Mouse (Mus musculus): Measurements from ENCODE around the gene Irgm2. TPM values are rescaled to one million over a fixed set of nuclear protein-coding genes. Genes with fewer than 3 reads are reported as not detected.
A peak's percentile ranks its signal among the peaks of the same experiment; 100 is the strongest.
"Not testable (repeated sequence)": the region's sequence is repeated elsewhere in the genome, so short reads cannot be mapped to it uniquely, and the experiment has no call there.

Irgm2 gene
- polyA plus RNA-seq, 1 experiment, result 44.4 TPM

DNA sequence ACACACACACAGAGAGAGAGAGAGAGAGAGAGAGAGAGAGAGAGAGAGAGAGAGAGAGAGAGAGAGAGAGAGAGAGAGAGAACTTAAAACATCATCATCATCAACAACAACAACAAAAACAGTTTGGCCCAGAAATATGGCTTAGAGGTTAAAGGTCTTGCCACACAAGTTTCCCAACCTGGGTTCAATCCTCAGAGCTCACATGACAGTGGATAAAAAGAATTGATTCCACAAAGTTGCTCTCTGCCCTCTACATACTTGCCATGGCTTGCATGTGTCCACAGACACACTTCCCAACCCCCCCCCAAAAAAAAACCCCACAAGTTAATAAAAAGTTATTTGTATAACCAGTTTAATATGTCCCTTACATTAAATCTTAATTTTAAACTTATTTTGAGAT lies 27.0 kb downstream of the Irgm2 start:
- TF ChIP-seq CTCF (IDR thresholded peaks at IDR 0.05; ENCODE audit: low read depth, low read length) (no peak), POLR2A (IDR thresholded peaks at IDR 0.05; ENCODE audit: borderline replicate concordance, low read depth, low read length) (no peak)
- H3K27ac ChIP-seq (ENCODE audit: insufficient read depth, low read depth, low read length), result no peak overlapping the region
- H3K4me3 ChIP-seq (ENCODE audit: insufficient read depth, low read length), result no peak overlapping the region
- peaks cover 15% of the 10 kb centered on the region for H3K4me1 ChIP-seq (ENCODE audit: control insufficient read depth, insufficient read depth, low read length)

DNA sequence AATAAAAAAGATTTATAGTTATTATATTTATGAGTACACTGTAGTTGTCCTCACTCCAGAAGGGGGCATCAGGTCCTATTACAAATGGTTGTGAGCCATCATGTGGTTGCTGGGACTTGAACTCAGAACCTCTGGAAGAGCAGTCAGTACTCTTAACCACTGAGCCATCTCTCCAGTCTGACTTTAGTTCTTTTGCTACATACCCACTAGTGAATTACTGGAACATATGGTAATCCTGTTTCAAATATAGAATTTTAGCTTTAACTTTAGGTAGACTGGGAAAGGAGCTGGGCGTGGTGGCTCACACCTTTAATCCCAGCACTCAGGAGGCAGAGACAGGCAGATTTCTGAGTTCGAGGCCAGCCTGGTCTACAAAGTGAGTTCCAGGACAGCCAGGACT lies 28.6 kb downstream of the Irgm2 start:
- not testable (repeated sequence) for H3K4me3 ChIP-seq (ENCODE audit: insufficient read depth, low read length); H3K27ac ChIP-seq (ENCODE audit: insufficient read depth, low read depth, low read length)
- peaks cover 15% of the 10 kb centered on the region for H3K4me1 ChIP-seq (ENCODE audit: control insufficient read depth, insufficient read depth, low read length)

DNA sequence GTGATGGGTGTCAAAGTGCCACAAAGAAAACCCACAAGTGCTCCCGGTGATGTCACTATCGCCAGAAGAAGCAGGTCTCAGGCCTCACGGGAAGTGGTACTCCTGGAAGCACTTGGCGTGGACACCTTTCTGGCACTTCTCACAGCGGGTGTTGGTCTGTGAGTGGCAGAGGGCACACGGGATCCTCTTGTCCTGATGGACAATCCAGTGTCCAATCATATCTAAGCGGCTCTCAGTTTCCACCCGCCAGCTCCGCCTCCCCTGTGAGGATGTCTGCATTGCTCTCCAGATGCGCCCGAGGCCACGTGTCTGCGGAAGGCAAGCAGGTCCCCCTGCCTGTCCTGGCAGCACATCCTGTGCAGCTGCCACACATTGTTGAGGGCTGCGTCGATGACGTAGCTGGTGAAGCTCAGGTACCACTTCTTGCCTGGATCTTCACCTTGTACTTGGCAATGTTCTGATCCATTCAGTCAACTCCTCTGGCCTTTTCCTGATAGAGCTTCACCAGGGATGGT lies 31.0 kb downstream of the Irgm2 start:
- Histone ChIP-seq H3K4me3 (ENCODE audit: insufficient read depth, low read length) (no peak overlapping the region), H3K4me1 (ENCODE audit: control insufficient read depth, insufficient read depth, low read length) (peaks cover under 1% of the 10 kb centered on the region; the same call in 1 of the 2 replicates), H3K27ac (ENCODE audit: insufficient read depth, low read depth, low read length) (no peak overlapping the region)
- TF ChIP-seq CTCF (IDR thresholded peaks at IDR 0.05; ENCODE audit: low read depth, low read length), result no peak
- TF ChIP-seq POLR2A (IDR thresholded peaks at IDR 0.05; ENCODE audit: borderline replicate concordance, low read depth, low read length), result no peak

DNA sequence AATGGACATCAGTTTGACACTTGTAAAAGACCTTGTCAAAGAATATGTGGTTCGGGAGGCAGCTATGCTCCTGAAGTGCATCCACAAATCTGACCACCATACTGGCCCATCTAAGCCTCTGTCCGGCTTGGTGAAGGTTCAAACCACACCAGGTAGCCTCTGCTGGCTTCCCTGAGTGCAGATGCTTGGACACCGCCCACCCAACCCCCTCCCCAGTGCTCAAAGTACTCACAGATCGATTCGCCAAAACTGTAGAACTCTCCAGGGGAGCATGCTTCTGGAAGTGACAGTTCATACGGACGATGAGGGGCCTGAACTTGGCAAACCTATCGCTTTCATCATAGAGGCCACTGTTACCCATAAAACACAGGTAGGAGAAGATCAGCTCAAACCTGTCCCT lies 31.7 kb downstream of the Irgm2 start:
- Histone ChIP-seq H3K4me3 (ENCODE audit: insufficient read depth, low read length) (no peak overlapping the region), H3K27ac (ENCODE audit: insufficient read depth, low read depth, low read length) (no peak overlapping the region), H3K4me1 (ENCODE audit: control insufficient read depth, insufficient read depth, low read length) (no peaks in the 10 kb centered on the region)
- TF ChIP-seq POLR2A (IDR thresholded peaks at IDR 0.05; ENCODE audit: borderline replicate concordance, low read depth, low read length) (no peak), CTCF (IDR thresholded peaks at IDR 0.05; ENCODE audit: low read depth, low read length) (no peak)

DNA sequence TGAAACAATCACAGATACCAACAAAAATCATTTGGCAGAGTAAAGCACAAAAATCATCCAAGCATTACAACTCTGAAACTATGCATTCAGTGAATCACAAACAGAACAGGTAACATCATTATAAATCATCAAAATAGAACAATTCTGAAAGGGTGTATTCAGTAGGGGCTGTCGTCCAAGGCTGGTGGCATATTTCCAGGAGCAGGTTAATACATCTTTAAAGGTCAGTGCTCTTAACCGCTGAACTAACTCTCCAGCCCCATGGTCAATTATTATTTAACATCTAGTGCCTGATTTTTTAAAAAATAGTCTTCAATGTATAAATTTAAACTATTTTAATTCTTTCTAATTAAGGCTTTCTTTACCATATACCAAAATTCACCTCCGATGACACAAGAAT lies 35.1 kb downstream of the Irgm2 start:
- H3K4me3 ChIP-seq (ENCODE audit: insufficient read depth, low read length); H3K4me1 ChIP-seq (ENCODE audit: control insufficient read depth, insufficient read depth, low read length); H3K27ac ChIP-seq (ENCODE audit: insufficient read depth, low read depth, low read length): not testable (repeated sequence)

DNA sequence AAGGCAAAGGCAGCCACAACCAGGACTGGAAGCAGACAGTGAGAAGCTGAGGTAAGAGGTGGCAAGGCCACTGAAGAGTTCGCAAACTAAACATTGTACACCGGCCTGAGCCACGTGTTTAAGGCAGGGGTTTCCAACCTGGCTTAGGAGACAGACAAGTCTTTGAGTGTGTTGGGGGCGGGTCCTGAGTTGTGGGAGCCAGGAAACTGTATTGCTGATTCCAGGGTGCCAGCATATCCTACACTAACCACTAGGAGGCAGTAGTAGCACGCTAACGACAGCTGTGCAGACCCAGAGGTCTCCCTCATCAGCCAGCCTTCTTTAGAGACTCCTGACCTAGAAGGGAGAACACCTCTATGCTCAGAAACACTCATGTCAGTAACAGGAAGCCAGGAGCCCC lies 35.7 kb downstream of the Irgm2 start:
- Histone ChIP-seq H3K4me3 (ENCODE audit: insufficient read depth, low read length) (no peak overlapping the region), H3K4me1 (ENCODE audit: control insufficient read depth, insufficient read depth, low read length) (no peaks in the 10 kb centered on the region), H3K27ac (ENCODE audit: insufficient read depth, low read depth, low read length) (no peak overlapping the region)
- TF ChIP-seq POLR2A (IDR thresholded peaks at IDR 0.05; ENCODE audit: borderline replicate concordance, low read depth, low read length) (no peak), CTCF (IDR thresholded peaks at IDR 0.05; ENCODE audit: low read depth, low read length) (peak; percentile 64; the same call in 1 of the 2 replicates)

DNA sequence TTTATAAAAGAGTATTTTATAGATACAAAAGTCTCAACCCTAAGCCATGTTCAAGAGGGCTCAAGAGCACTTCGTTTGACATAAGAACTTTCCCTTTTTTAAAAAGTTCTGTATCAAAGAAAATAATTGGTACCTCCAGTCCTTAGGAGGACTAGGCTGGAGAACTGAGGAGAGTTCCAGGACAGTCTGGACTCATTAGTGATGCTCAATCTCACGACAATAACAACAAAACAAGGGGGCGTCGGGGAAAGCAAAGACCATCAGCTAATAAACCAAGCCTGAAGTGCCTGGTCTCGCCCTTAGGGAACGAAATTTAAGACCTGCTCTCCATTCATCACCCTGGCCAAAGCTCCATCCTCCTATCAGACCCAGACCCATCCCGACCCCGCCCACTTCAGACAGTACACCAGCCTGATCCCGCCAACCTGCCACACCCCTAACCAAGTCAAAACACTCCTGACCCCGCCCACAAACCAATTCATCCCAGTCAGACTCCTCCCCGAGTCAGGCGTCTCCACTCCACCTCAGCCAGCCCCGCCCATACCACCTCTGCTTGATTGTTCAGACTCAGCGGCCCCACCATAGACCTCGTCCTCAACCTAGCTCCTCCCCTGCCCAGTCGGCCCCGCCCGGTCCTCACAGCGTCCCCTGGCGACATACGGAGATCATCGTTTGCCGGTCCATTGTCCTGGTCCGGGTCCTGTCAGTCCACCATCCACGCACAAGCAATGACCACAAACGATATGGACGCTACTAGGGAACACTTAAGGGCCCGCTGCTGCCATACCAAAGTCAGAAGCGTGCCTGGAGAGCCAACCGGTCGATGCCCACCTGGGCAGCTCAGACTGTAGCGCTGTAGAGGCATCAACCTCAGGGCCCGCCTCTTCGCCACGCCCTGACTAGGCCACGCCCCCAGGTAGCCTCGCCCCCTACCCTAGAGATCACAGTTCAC lies 39.7 kb downstream of the Irgm2 start:
- H3K4me3 ChIP-seq (ENCODE audit: insufficient read depth, low read length), result peak overlapping the region; percentile 43
- no peak overlapping the region for H3K27ac ChIP-seq (ENCODE audit: insufficient read depth, low read depth, low read length)
- TF ChIP-seq POLR2A (IDR thresholded peaks at IDR 0.05; ENCODE audit: borderline replicate concordance, low read depth, low read length) (no peak), CTCF (IDR thresholded peaks at IDR 0.05; ENCODE audit: low read depth, low read length) (no peak)

DNA sequence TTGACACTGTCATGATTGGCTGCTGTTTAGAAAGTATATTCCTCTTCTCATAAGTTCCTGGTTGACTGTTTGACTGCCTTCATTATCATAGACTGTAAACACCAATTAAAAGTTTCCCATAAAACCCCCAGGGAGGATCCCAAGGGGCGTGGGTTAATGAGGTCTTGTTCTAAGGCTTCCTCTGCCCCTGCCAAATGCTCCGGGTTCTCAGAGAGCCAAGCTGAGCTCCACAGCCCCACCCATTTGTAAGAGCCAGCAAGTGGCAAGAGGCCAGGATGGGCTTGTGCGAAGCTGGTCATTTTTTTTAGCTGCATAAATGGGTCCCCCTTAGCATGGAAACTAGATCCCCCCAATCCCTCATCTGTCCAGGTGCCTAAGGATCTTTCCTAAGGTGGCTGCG lies 47.9 kb downstream of the Irgm2 start:
- H3K4me3 ChIP-seq (ENCODE audit: insufficient read depth, low read length), result no peak overlapping the region
- TF ChIP-seq CTCF (IDR thresholded peaks at IDR 0.05; ENCODE audit: low read depth, low read length) (no peak), POLR2A (IDR thresholded peaks at IDR 0.05; ENCODE audit: borderline replicate concordance, low read depth, low read length) (no peak)
- no peak overlapping the region for H3K27ac ChIP-seq (ENCODE audit: insufficient read depth, low read depth, low read length)
- H3K4me1 ChIP-seq (ENCODE audit: control insufficient read depth, insufficient read depth, low read length), result no peaks in the 10 kb centered on the region

More for the DNA sequence above, 39.7 kb downstream of the Irgm2 start:
- H3K4me1 ChIP-seq (ENCODE audit: control insufficient read depth, insufficient read depth, low read length), result no peaks in the 10 kb centered on the region

DNA sequence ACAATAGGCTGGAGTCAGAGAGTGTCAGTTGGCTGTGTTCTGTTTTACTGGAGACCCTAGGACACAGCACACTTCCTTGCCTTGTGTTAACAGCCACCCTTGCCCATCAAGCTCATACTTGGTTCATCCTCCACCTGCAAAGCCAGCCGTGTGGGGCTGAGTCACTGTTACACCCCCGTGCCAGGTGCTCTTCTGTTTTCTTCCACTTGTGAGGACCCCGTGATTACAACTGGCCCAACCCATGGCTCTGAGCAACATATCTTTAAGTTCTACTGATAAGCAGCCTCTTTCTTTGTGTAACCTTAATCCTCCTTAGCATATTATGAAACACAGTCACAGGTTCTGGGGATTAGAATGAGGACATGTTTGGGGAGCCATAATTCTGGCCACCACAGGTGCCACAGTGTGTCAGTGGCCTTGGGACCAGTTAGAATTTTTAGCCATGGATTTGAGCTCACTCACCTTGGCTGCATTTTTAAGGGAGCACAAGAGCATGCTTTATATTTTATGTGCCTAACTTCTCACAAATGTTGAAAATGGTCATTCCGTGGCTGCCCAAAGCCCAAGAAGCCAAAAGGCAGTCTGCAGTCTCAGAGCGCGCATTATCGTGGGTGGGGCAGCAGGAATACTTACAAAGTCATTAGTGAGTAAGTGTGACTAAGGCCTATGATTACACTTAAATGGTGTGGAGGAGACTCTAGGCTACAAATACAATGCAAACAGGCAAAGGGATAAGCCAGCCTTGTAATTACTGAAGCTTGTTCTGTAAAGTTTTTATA lies 50.0 kb downstream of the Irgm2 start:
- TF ChIP-seq POLR2A (IDR thresholded peaks at IDR 0.05; ENCODE audit: borderline replicate concordance, low read depth, low read length), result no peak
- TF ChIP-seq CTCF (IDR thresholded peaks at IDR 0.05; ENCODE audit: low read depth, low read length), result no peak
- Histone ChIP-seq H3K4me1 (ENCODE audit: control insufficient read depth, insufficient read depth, low read length) (no peaks in the 10 kb centered on the region), H3K4me3 (ENCODE audit: insufficient read depth, low read length) (no peak overlapping the region), H3K27ac (ENCODE audit: insufficient read depth, low read depth, low read length) (no peak overlapping the region)

DNA sequence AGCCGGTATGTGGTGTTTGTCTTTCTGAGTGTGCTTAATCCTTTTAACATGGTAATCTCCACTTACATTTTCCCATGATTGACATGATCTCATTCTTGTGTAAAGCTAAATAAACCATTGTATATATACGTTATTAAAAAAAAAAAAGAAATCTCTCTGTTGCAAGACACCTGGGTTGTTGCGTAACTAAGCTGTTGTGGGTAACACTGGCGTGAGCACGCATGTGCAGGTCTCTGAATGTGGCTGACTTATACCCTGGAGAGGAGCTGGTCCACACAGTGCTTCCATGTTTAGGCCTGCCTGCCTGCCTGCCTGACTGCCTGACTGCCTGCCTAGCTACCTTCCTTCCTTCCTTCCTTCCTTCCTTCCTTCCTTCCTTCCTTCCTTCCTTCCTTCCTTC lies 51.1 kb downstream of the Irgm2 start:
- Histone ChIP-seq H3K4me1 (ENCODE audit: control insufficient read depth, insufficient read depth, low read length) (no peaks in the 10 kb centered on the region), H3K4me3 (ENCODE audit: insufficient read depth, low read length) (no peak overlapping the region), H3K27ac (ENCODE audit: insufficient read depth, low read depth, low read length) (no peak overlapping the region)
- TF ChIP-seq CTCF (IDR thresholded peaks at IDR 0.05; ENCODE audit: low read depth, low read length) (no peak), POLR2A (IDR thresholded peaks at IDR 0.05; ENCODE audit: borderline replicate concordance, low read depth, low read length) (no peak)

All from bone marrow macrophage, adult 2 months (primary cell).